Mouse (Mus musculus): ENCODE measurements around the gene Asb12. TPM values are rescaled to one million over a fixed set of nuclear protein-coding genes. Genes with fewer than 3 reads are reported as not detected.
"Not testable (repeated sequence)": the region's sequence is repeated elsewhere in the genome, so short reads cannot be mapped to it uniquely, and the experiment has no call there.

Gene Asb12
- polyA plus RNA-seq (2015; fragmentation: Nextera tagmentation; extraction: Ambion mirVana), result 0.16 and 0.24 TPM in 2 replicates

DNA sequence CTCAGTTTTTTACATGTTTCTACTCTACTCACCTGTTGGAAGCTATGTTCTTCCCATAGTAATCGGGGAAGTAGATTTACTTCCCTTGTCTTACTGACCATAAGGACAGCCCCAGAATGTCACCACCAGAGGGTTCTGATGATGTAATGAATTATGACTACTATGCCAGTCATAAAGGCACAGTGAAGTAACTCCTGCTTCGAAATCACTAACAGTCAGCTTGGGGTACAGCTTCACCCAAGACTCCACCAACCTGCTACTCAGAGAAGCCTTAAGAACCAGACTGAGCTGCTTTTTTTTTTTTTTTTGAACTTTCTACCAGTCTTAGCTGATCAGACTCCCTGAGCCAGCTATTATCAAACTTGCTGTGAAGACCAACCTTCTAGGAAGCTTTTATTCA lies at the start of gene Asb12, which contains the start of gene Pfn5:
TSS of gene Asb12 (minus strand) at position 101 of the 400 bp plus-strand sequence.
TSS of gene Pfn5 (plus strand) at position 218 of the 400 bp plus-strand sequence.
- H3K9me3 ChIP-seq (replicated peaks; ENCODE audit: control insufficient read depth, low read length, poor library complexity, severe bottlenecking), result no peaks in the 10 kb centered on the region
- H3K36me3 ChIP-seq (ENCODE audit: control insufficient read depth, insufficient read depth, low read length), result no peaks in the 10 kb centered on the region
- no peaks in the 10 kb centered on the region for H3K4me1 ChIP-seq (ENCODE audit: control insufficient read depth, insufficient read depth, low read length)
- WGBS, result 87% methylated on average over 2 of the region's 2 CpGs
- no peak within 1 kb of the TSS for H3K27ac ChIP-seq (ENCODE audit: low read length)
- H3K27me3 ChIP-seq (ENCODE audit: control insufficient read depth, insufficient read depth, low read depth, low read length), result no peaks in the 10 kb centered on the region
- no peak for ATAC-seq
- H3K4me3 ChIP-seq (ENCODE audit: low read depth, low read length), result no peak within 1 kb of the TSS
- no peak within 1 kb of the TSS for H3K4me2 ChIP-seq (ENCODE audit: low read length)
- no peak within 1 kb of the TSS for H3K9ac ChIP-seq (ENCODE audit: low read depth, low read length)

DNA sequence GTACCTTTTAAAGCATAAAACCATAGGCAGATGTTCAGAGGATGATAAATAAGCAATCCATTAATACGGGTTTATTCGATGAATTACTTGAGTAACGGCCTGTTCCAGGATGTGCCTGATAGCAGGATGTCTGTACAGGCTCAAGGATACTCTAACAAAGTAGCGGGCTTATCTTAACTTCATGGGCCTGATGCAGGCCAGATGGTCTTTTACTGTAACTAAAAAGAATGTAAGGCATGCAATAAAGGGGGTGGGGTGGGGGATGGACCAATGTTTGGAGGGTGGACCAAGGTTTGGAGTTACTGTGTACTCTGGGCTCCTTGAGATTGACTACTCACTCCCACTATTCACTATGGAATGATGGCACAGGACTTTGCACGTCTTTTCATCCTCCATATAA lies 42.8 kb upstream of the Asb12 start:
- 89% methylated on average over 5 of the region's 5 CpGs for WGBS
- no peaks in the 10 kb centered on the region for H3K4me1 ChIP-seq (ENCODE audit: control insufficient read depth, insufficient read depth, low read length)
- H3K4me2 ChIP-seq (ENCODE audit: low read length), result no peak overlapping the region
- no peak overlapping the region for H3K9ac ChIP-seq (ENCODE audit: low read depth, low read length)
- no peaks in the 10 kb centered on the region for H3K27me3 ChIP-seq (ENCODE audit: control insufficient read depth, insufficient read depth, low read depth, low read length)
- no peaks in the 10 kb centered on the region for H3K9me3 ChIP-seq (replicated peaks; ENCODE audit: control insufficient read depth, low read length, poor library complexity, severe bottlenecking)
- ATAC-seq, result no peak
- H3K27ac ChIP-seq (ENCODE audit: low read length), result no peak overlapping the region
- H3K36me3 ChIP-seq (ENCODE audit: control insufficient read depth, insufficient read depth, low read length), result no peaks in the 10 kb centered on the region
- H3K4me3 ChIP-seq (ENCODE audit: low read depth, low read length), result no peak overlapping the region

GRCm38 (mm10) chrX:95554321-95554720 lies 3.5 kb downstream of the Asb12 start:
- 83% methylated on average over 4 of the region's 4 CpGs for WGBS

DNA sequence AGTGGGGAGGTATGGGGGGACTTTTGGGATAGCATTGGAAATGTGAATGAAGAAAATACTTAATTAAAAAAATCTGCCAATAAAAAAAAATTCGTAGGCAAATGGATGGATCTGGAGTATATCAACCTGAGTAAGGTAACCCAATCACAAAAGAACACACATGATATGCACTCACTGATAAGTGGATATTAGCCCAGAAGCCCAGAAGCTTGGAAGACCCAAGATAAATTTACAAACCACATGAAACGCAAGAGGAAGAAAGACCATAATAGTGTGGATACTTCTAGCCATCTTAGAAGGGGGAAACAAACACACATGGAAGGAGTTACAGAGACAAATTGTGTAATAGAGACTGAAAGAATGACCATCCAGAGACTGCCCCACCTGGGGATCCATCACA lies 22.3 kb downstream of the Asb12 start:
- H3K4me3 ChIP-seq (ENCODE audit: low read depth, low read length); H3K4me1 ChIP-seq (ENCODE audit: control insufficient read depth, insufficient read depth, low read length); H3K27ac ChIP-seq (ENCODE audit: low read length); H3K4me2 ChIP-seq (ENCODE audit: low read length); H3K9me3 ChIP-seq (replicated peaks; ENCODE audit: control insufficient read depth, low read length, poor library complexity, severe bottlenecking); H3K9ac ChIP-seq (ENCODE audit: low read depth, low read length); H3K27me3 ChIP-seq (ENCODE audit: control insufficient read depth, insufficient read depth, low read depth, low read length); H3K36me3 ChIP-seq (ENCODE audit: control insufficient read depth, insufficient read depth, low read length); ATAC-seq: not testable (repeated sequence)
- 93% methylated on average over 2 of the region's 2 CpGs for WGBS

More at GRCm38 (mm10) chrX:95554321-95554720, 3.5 kb downstream of the Asb12 start:
- Histone ChIP-seq H3K9me3 (replicated peaks; ENCODE audit: control insufficient read depth, low read length, poor library complexity, severe bottlenecking) (no peaks in the 10 kb centered on the region), H3K27ac (ENCODE audit: low read length) (no peak overlapping the region), H3K9ac (ENCODE audit: low read depth, low read length) (no peak overlapping the region), H3K4me3 (ENCODE audit: low read depth, low read length) (no peak overlapping the region), H3K27me3 (ENCODE audit: control insufficient read depth, insufficient read depth, low read depth, low read length) (no peaks in the 10 kb centered on the region), H3K36me3 (ENCODE audit: control insufficient read depth, insufficient read depth, low read length) (no peaks in the 10 kb centered on the region), H3K4me2 (ENCODE audit: low read length) (no peak overlapping the region), H3K4me1 (ENCODE audit: control insufficient read depth, insufficient read depth, low read length) (no peaks in the 10 kb centered on the region)
- ATAC-seq, result no peak

DNA sequence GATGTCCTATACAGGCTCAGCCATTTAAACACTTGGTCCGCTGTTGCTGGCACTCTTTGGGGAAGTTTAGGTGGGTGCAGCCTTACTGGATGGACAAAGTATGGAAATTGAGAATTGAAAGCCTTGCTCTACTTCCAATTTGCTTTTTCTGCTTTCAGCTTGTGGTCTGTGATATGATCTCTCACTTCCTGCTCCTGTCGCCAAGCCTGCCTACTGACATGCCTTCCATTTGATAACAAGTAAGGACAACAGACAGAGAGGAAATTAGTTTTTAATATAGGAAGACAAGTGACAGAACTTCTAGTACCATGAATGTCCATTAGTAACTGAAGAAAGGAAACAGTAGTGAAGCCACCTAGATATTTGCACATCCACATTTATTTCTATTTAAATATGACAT lies 32.6 kb downstream of the Asb12 start:
- H3K4me3 ChIP-seq (ENCODE audit: low read depth, low read length), result no peak overlapping the region
- H3K27ac ChIP-seq (ENCODE audit: low read length), result no peak overlapping the region
- H3K36me3 ChIP-seq (ENCODE audit: control insufficient read depth, insufficient read depth, low read length), result no peaks in the 10 kb centered on the region
- 87% methylated on average over 2 of the region's 2 CpGs for WGBS
- H3K4me2 ChIP-seq (ENCODE audit: low read length), result no peak overlapping the region
- no peaks in the 10 kb centered on the region for H3K4me1 ChIP-seq (ENCODE audit: control insufficient read depth, insufficient read depth, low read length)
- ATAC-seq, result no peak
- no peak overlapping the region for H3K9ac ChIP-seq (ENCODE audit: low read depth, low read length)
- no peaks in the 10 kb centered on the region for H3K9me3 ChIP-seq (replicated peaks; ENCODE audit: control insufficient read depth, low read length, poor library complexity, severe bottlenecking)
- H3K27me3 ChIP-seq (ENCODE audit: control insufficient read depth, insufficient read depth, low read depth, low read length), result no peaks in the 10 kb centered on the region

DNA sequence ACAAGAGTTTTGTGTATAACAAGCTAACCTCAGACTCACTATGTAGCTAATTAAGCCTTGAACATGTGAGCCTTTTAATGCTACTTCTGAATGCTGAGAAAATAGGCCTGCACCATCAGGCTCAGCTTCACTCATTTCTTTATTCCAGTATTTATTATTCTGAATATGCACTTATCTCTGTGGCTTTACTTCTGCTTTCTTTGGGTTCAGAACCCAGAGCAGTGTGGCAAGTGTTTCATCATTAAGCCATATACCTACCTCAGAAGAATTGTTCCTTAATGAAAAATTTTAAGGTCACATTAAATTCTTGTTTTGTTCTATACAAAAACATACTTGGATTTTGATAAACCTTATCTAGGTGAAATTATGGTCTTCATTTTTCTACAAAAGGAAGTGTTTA lies 33.9 kb downstream of the Asb12 start:
- Histone ChIP-seq H3K9me3 (replicated peaks; ENCODE audit: control insufficient read depth, low read length, poor library complexity, severe bottlenecking) (no peaks in the 10 kb centered on the region), H3K9ac (ENCODE audit: low read depth, low read length) (no peak overlapping the region)

DNA sequence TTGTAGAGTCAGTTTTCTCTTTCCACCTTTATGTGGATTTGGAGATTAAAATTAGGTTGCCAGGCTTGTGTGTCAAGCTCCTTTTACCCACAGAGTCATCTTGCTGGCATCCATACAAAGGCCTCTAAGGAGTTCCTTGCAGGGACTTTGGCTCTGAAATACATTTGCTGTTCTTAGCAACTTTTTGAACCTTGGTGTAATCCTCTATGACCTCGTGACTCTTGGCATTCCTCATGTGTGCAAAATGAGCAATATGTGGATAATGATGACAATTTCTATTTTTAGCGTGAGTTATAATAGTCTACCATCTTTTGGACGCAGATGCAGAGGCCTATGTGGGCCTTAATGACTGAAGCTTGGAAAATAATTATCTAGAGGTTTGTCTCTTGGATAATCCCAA lies 100.6 kb downstream of the Asb12 start:
- Histone ChIP-seq H3K36me3 (ENCODE audit: control insufficient read depth, insufficient read depth, low read length) (no peaks in the 10 kb centered on the region), H3K9me3 (replicated peaks; ENCODE audit: control insufficient read depth, low read length, poor library complexity, severe bottlenecking) (no peaks in the 10 kb centered on the region), H3K27ac (ENCODE audit: low read length) (no peak overlapping the region), H3K4me3 (ENCODE audit: low read depth, low read length) (no peak overlapping the region), H3K9ac (ENCODE audit: low read depth, low read length) (no peak overlapping the region), H3K27me3 (ENCODE audit: control insufficient read depth, insufficient read depth, low read depth, low read length) (no peaks in the 10 kb centered on the region), H3K4me2 (ENCODE audit: low read length) (no peak overlapping the region), H3K4me1 (ENCODE audit: control insufficient read depth, insufficient read depth, low read length) (no peaks in the 10 kb centered on the region)
- ATAC-seq, result no peak
- 66% methylated on average over 3 of the region's 3 CpGs for WGBS

More for the DNA sequence above, 33.9 kb downstream of the Asb12 start:
- Histone ChIP-seq H3K4me3 (ENCODE audit: low read depth, low read length) (no peak overlapping the region), H3K36me3 (ENCODE audit: control insufficient read depth, insufficient read depth, low read length) (no peaks in the 10 kb centered on the region), H3K27me3 (ENCODE audit: control insufficient read depth, insufficient read depth, low read depth, low read length) (no peaks in the 10 kb centered on the region), H3K4me2 (ENCODE audit: low read length) (no peak overlapping the region), H3K27ac (ENCODE audit: low read length) (no peak overlapping the region), H3K4me1 (ENCODE audit: control insufficient read depth, insufficient read depth, low read length) (no peaks in the 10 kb centered on the region)
- no peak for ATAC-seq

DNA sequence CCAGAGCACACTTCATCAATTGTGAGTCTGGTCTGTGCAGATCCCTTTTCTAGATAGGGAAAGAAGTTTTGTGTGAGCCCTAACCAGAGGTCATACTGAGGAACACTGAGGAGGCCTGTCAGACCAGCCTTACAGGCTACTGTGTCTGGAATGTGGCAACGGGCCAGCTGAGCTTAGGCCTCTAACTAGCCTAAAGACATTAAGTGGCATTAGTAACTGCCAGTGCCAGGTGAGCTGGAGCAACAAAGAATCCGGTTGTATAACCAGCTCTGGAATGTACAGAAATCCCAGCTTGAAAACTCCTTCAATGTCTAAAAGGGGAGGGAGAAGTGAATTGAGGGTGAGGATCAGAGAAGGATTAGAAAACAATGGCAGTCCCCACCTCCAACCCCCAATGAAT lies 111.9 kb downstream of the Asb12 start:
- WGBS, result 76% methylated on average over 2 of the region's 2 CpGs
- ATAC-seq, result no peak
- H3K4me2 ChIP-seq (ENCODE audit: low read length), result no peak overlapping the region

GRCm38 (mm10) chrX:95445141-95445540 lies 112.6 kb downstream of the Asb12 start:
- H3K27me3 ChIP-seq (ENCODE audit: control insufficient read depth, insufficient read depth, low read depth, low read length), result no peaks in the 10 kb centered on the region
- no peak for ATAC-seq
- H3K4me1 ChIP-seq (ENCODE audit: control insufficient read depth, insufficient read depth, low read length), result peaks cover 14% of the 10 kb centered on the region
- H3K9ac ChIP-seq (ENCODE audit: low read depth, low read length), result peak overlapping the region; percentile 72; the same call in 1 of the 2 replicates
- H3K4me3 ChIP-seq (ENCODE audit: low read depth, low read length), result peak overlapping the region; percentile 57
- 34% methylated on average over 3 of the region's 3 CpGs for WGBS
- H3K4me2 ChIP-seq (ENCODE audit: low read length), result peak overlapping the region; percentile 61
- H3K27ac ChIP-seq (ENCODE audit: low read length), result no peak overlapping the region
- 0 out of 2 replicates have a peak, but pooled peaks cover 3% of the 10 kb centered on the region for H3K9me3 ChIP-seq (replicated peaks; ENCODE audit: control insufficient read depth, low read length, poor library complexity, severe bottlenecking)
- H3K36me3 ChIP-seq (ENCODE audit: control insufficient read depth, insufficient read depth, low read length), result no peaks in the 10 kb centered on the region

More for the DNA sequence above, 111.9 kb downstream of the Asb12 start:
- H3K36me3 ChIP-seq (ENCODE audit: control insufficient read depth, insufficient read depth, low read length), result no peaks in the 10 kb centered on the region
- H3K27me3 ChIP-seq (ENCODE audit: control insufficient read depth, insufficient read depth, low read depth, low read length), result no peaks in the 10 kb centered on the region
- 0 out of 2 replicates have a peak, but pooled peaks cover 3% of the 10 kb centered on the region for H3K9me3 ChIP-seq (replicated peaks; ENCODE audit: control insufficient read depth, low read length, poor library complexity, severe bottlenecking)
- H3K4me1 ChIP-seq (ENCODE audit: control insufficient read depth, insufficient read depth, low read length), result peaks cover 14% of the 10 kb centered on the region
- no peak overlapping the region for H3K4me3 ChIP-seq (ENCODE audit: low read depth, low read length)
- no peak overlapping the region for H3K9ac ChIP-seq (ENCODE audit: low read depth, low read length)
- H3K27ac ChIP-seq (ENCODE audit: low read length), result no peak overlapping the region
